Mouse (Mus musculus) thymus, postnatal 0 days (tissue): ENCODE data around the gene Ankrd35. TPM values are rescaled to one million over a fixed set of nuclear protein-coding genes. Genes with fewer than 3 reads are reported as not detected.

Source experiments
- polyA plus RNA-seq: library from polyadenylated mRNA; unstranded; fragments of >200 nt; fragmentation: Nextera tagmentation; extraction: Ambion mirVana; gene quantifications from 2 replicates; pipeline ENCODE4 v1.2.1, GENCODE M21; 2015

The Ankrd35 gene
- polyA plus RNA-seq, 1 experiment from 2014 or later = 1.9 TPM

Other genes starting within 250 kb of the Ankrd35 start
- 0.46 and 0.55 TPM in 2 replicates for gene BC107364, start 217.8 kb upstream of the Ankrd35 start, polyA plus RNA-seq
- gene Hfe2, start 145.0 kb upstream of the Ankrd35 start, polyA plus RNA-seq = 0.13 and 0.18 TPM in 2 replicates
- 260 TPM in 2 replicates for gene Txnip, start 112.2 kb upstream of the Ankrd35 start, polyA plus RNA-seq
- 0.42 and 0.46 TPM in 2 replicates for gene Gm16253, start 93.1 kb upstream of the Ankrd35 start, polyA plus RNA-seq
- gene Polr3gl, start 76.0 kb upstream of the Ankrd35 start, polyA plus RNA-seq = 25.8 and 28.8 TPM in 2 replicates
- gene Ankrd34a, start 73.5 kb upstream of the Ankrd35 start, polyA plus RNA-seq = 0.07 and 0.09 TPM in 2 replicates
- gene Lix1l, start 69.0 kb upstream of the Ankrd35 start, polyA plus RNA-seq = 1.7 TPM in 2 replicates
- gene Rbm8a, start 40.2 kb upstream of the Ankrd35 start, polyA plus RNA-seq = 146 and 155 TPM in 2 replicates
- 50.0 and 52.6 TPM in 2 replicates for gene Pex11b, start 34.8 kb upstream of the Ankrd35 start, polyA plus RNA-seq
- not detected in 2 replicates for gene Gm42957, start 34.7 kb upstream of the Ankrd35 start, polyA plus RNA-seq
- gene Itga10, start 24.5 kb upstream of the Ankrd35 start, polyA plus RNA-seq = 0.31 and 0.35 TPM in 2 replicates
- gene Pias3, start 26.3 kb downstream of the Ankrd35 start, polyA plus RNA-seq = 11.9 and 12.3 TPM in 2 replicates
- 19.5 and 20.7 TPM in 2 replicates for gene Nudt17, start 38.4 kb downstream of the Ankrd35 start, polyA plus RNA-seq
- 31.8 and 34.5 TPM in 2 replicates for gene Polr3c, start 57.5 kb downstream of the Ankrd35 start, polyA plus RNA-seq
- gene Rnf115, start 57.5 kb downstream of the Ankrd35 start, polyA plus RNA-seq = 65.9 and 73.2 TPM in 2 replicates
- 1.2 and 1.4 TPM in 2 replicates for gene Pdzk1, start 159.2 kb downstream of the Ankrd35 start, polyA plus RNA-seq
- 26.3 and 29.8 TPM in 2 replicates for gene Cd160, start 159.2 kb downstream of the Ankrd35 start, polyA plus RNA-seq
- gene Gja5, start 234.6 kb downstream of the Ankrd35 start, polyA plus RNA-seq = 1.5 and 1.8 TPM in 2 replicates
- gene Gpr89, start 235.2 kb downstream of the Ankrd35 start, polyA plus RNA-seq = 34.4 and 39.4 TPM in 2 replicates